Mouse (Mus musculus) lung, postnatal 0 days (tissue): Measurements from ENCODE around the gene Focad. TPM values are rescaled to one million over a fixed set of nuclear protein-coding genes. Genes with fewer than 3 reads are reported as not detected.
A peak's percentile ranks its signal among the peaks of the same experiment; 100 is the strongest.

Experiments used
- ATAC-seq: fragments of 200-750 bp; cut with Nextera tagmentation; 2 replicates; pipeline ENCODE4 v1.8.0; 2017; ENCODE audit warnings: moderate library complexity
- DNase-seq: peaks from one replicate; pipeline ENCODE4 v3.0.0-alpha.2; 2016; ENCODE audit warnings: low spot score
- H3K27ac ChIP-seq: fragments of 300-500 bp; sonication (generic); 2 replicates; pipeline ENCODE4 v1.5.1; 2014; ENCODE audit warnings: antibody characterized with exemption, mild to moderate bottlenecking, low read length, mixed read lengths
- H3K27me3 ChIP-seq: fragments of 300-500 bp; sonication (generic); replicated peaks from 2 replicates; pipeline ENCODE4 v1.6.1; 2014; ENCODE audit warnings: low read length, mixed read lengths; ENCODE audit not compliant: insufficient read depth
- H3K36me3 ChIP-seq: fragments of 300-500 bp; sonication (generic); 2 replicates; pipeline ENCODE4 v1.6.1; 2014; ENCODE audit warnings: low read length, mixed read lengths; ENCODE audit not compliant: insufficient read depth
- H3K4me1 ChIP-seq: fragments of 300-500 bp; sonication (generic); 2 replicates; pipeline ENCODE4 v1.6.1; 2014; ENCODE audit warnings: antibody characterized with exemption, low read depth, low read length, mixed read lengths; ENCODE audit not compliant: insufficient read depth
- H3K4me2 ChIP-seq: fragments of 300-500 bp; sonication (generic); replicated peaks from 2 replicates; pipeline ENCODE4 v1.6.1; 2014; ENCODE audit warnings: low read depth, mild to moderate bottlenecking, low read length, moderate library complexity, mixed read lengths
- H3K4me3 ChIP-seq: fragments of 300-500 bp; sonication (generic); 2 replicates; pipeline ENCODE4 v1.5.1; 2014; ENCODE audit warnings: low read depth, low read length
- H3K9ac ChIP-seq: fragments of 300-500 bp; sonication (generic); replicated peaks from 2 replicates; pipeline ENCODE4 v1.6.1; 2014; ENCODE audit warnings: low read depth, mild to moderate bottlenecking
- H3K9me3 ChIP-seq: fragments of 300-500 bp; sonication (generic); 2 replicates; pipeline ENCODE4 v1.6.1; 2016; ENCODE audit warnings: low read length, mixed read lengths
- CTCF ChIP-seq: IDR thresholded peaks from 2 replicates; pipeline ENCODE4 v1.5.1; 2016; ENCODE audit warnings: antibody characterized with exemption, mild to moderate bottlenecking
- EP300 ChIP-seq: IDR thresholded peaks from 2 replicates; pipeline ENCODE4 v1.6.1; 2016; ENCODE audit warnings: antibody characterized with exemption, mild to moderate bottlenecking, control low read depth
- WGBS: fragments of 180-500 bp; shearing (Covaris S2); extraction: QIAGEN DNeasy Blood & Tissue Kit; methylation state at CpG from one replicate; pipeline ENCODE4 v1.1.7; 2014; 5-methylcytosine and 5-hydroxymethylcytosine counted together
- polyA plus RNA-seq: library from polyadenylated mRNA; unstranded; fragments of >200 nt; fragmentation: Nextera tagmentation; extraction: Ambion mirVana; gene quantifications from 2 replicates; pipeline ENCODE4 v1.2.1, GENCODE M21; 2015

Focad gene
- polyA plus RNA-seq, 1 experiment from 2014 or later, result 6.3 TPM

- peak overlapping the region; percentile 63 for H3K27ac ChIP-seq
- WGBS, result 44% methylated on average over 4 of the region's 4 CpGs
- peak; percentile 73 for ATAC-seq
Observed at GRCm38 (mm10) chr4:88196500-88196912, 102.1 kb downstream of the Focad start.

GRCm38 (mm10) chr4:88197244-88197643, 102.8 kb downstream of the Focad start:
- 39% methylated on average over 5 of the region's 5 CpGs for WGBS
- TF ChIP-seq CTCF, result no peak
- peak; percentile 98 for TF ChIP-seq EP300
- Histone ChIP-seq H3K27me3 (no peaks in the 10 kb centered on the region), H3K4me1 (no peaks in the 10 kb centered on the region), H3K9me3 (no peaks in the 10 kb centered on the region), H3K9ac (no peak overlapping the region), H3K4me3 (no peak overlapping the region), H3K4me2 (no peak overlapping the region), H3K27ac (peak overlapping the region; percentile 63), H3K36me3 (no peaks in the 10 kb centered on the region)
- peak; percentile 78 for DNase-seq
- peak; percentile 82 for ATAC-seq

More at GRCm38 (mm10) chr4:88196500-88196912, 102.1 kb downstream of the Focad start:
- Histone ChIP-seq H3K4me1 (no peaks in the 10 kb centered on the region), H3K9ac (no peak overlapping the region), H3K4me2 (no peak overlapping the region), H3K4me3 (no peak overlapping the region), H3K9me3 (no peaks in the 10 kb centered on the region), H3K36me3 (no peaks in the 10 kb centered on the region), H3K27me3 (no peaks in the 10 kb centered on the region)
- no peak for TF ChIP-seq CTCF
- TF ChIP-seq EP300, result peak; percentile 42; the same call in 1 of the 2 replicates
- DNase-seq, result peak; percentile 60

- Histone ChIP-seq H3K36me3 (no peaks in the 10 kb centered on the region), H3K27ac (no peak overlapping the region), H3K27me3 (no peaks in the 10 kb centered on the region), H3K4me2 (no peak overlapping the region), H3K4me1 (no peaks in the 10 kb centered on the region), H3K9ac (no peak overlapping the region), H3K4me3 (no peak overlapping the region), H3K9me3 (no peaks in the 10 kb centered on the region)
- no peak for ATAC-seq
- no peak for DNase-seq
- WGBS, result 64% methylated on average over 1 of the region's 1 CpGs
- no peak for TF ChIP-seq EP300
- TF ChIP-seq CTCF, result no peak
Observed at GRCm38 (mm10) chr4:88199186-88199585, 104.8 kb downstream of the Focad start.

DNA sequence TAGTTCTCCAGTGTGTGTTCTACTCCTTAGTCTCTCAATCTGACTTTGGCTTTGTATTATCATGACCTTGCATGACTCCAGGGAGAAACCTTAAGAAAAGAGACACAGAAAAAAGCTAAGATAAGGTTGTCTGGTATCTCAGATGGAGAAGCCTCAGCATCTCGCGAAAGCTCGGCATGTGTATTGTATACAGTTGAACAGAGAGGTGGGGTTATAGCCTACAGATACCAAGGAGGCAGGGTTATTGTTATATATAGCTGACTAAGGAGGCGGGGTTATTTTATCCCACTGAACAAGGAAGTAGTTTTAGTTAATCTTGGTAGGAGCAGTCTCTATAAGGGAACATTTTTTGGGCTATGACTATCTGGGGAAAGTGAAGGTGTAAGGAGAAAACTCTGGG, 106.6 kb downstream of the Focad start:
- TF ChIP-seq EP300 (no peak), CTCF (no peak)
- WGBS, result 96% methylated on average over 4 of the region's 4 CpGs
- no peaks in the 10 kb centered on the region for H3K36me3 ChIP-seq
- no peak overlapping the region for H3K27ac ChIP-seq
- ATAC-seq, result no peak
- H3K4me1 ChIP-seq, result no peaks in the 10 kb centered on the region
- H3K4me3 ChIP-seq, result no peak overlapping the region
- no peak overlapping the region for H3K9ac ChIP-seq
- H3K27me3 ChIP-seq, result no peaks in the 10 kb centered on the region
- no peaks in the 10 kb centered on the region for H3K9me3 ChIP-seq
- no peak overlapping the region for H3K4me2 ChIP-seq
- no peak for DNase-seq

DNA sequence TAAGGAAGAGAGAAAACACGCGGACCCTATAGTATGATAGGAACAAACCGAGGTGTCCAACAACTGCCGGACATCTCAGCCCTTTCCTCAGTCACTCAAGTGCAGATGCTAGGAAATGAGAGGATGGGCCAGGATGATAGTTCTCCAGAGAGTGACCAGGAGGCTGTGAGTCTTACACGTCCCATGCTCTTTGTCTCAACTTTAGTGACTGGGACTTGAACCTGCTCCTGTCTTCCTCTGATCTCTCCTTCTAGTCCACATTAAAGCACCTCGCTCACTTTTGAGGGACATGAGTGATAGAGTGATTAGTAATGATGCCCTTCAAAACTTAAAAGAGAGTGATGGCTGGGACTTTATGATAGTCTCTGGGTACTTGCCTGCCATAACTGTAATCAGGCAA, 114.2 kb downstream of the Focad start:
- no peak overlapping the region for H3K4me2 ChIP-seq
- TF ChIP-seq EP300 (no peak), CTCF (no peak)
- no peaks in the 10 kb centered on the region for H3K9me3 ChIP-seq
- 84% methylated on average over 6 of the region's 6 CpGs for WGBS
- H3K9ac ChIP-seq, result no peak overlapping the region
- DNase-seq (no peak), ATAC-seq (no peak)
- H3K36me3 ChIP-seq, result no peaks in the 10 kb centered on the region
- no peak overlapping the region for H3K27ac ChIP-seq
- H3K27me3 ChIP-seq, result no peaks in the 10 kb centered on the region
- H3K4me1 ChIP-seq, result no peaks in the 10 kb centered on the region; the same call in 1 of the 2 replicates
- no peak overlapping the region for H3K4me3 ChIP-seq

- TF ChIP-seq CTCF, result no peak
- no peak for TF ChIP-seq EP300
- no peak overlapping the region for H3K4me3 ChIP-seq
- DNase-seq (peak; percentile 35), ATAC-seq (no peak)
- H3K4me2 ChIP-seq, result no peak overlapping the region
- WGBS, result 32% methylated on average over 3 of the region's 3 CpGs
- H3K36me3 ChIP-seq, result no peaks in the 10 kb centered on the region
- H3K9ac ChIP-seq, result no peak overlapping the region
- H3K9me3 ChIP-seq, result no peaks in the 10 kb centered on the region
- no peaks in the 10 kb centered on the region for H3K27me3 ChIP-seq
- no peaks in the 10 kb centered on the region; the same call in 1 of the 2 replicates for H3K4me1 ChIP-seq
- H3K27ac ChIP-seq, result no peak overlapping the region
Observed at GRCm38 (mm10) chr4:88209351-88209814, 115.0 kb downstream of the Focad start.

DNA sequence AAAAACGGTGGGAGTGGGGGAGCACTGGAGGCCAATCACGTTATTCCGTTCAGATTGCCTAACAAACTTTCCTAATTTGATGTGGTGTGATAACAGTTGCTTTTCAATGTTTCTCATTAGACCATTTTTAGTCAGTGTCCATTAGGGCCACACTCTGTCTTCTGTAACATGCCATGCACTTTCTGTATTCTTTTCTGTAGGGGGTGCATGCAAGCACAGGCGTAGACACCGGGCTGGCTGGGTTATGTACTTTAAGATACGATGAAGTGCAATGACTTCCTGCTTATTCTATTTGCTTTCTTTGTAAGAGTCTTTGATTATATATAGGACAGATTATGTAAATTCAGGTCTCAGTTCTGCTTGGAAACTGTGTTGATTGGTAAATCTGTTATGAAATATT, 116.2 kb downstream of the Focad start:
- H3K27ac ChIP-seq, result no peak overlapping the region
- 53% methylated on average over 6 of the region's 6 CpGs for WGBS
- H3K9ac ChIP-seq, result no peak overlapping the region
- H3K27me3 ChIP-seq, result no peaks in the 10 kb centered on the region
- DNase-seq (no peak), ATAC-seq (no peak)
- H3K9me3 ChIP-seq, result no peaks in the 10 kb centered on the region
- no peak overlapping the region for H3K4me2 ChIP-seq
- no peak for TF ChIP-seq CTCF
- TF ChIP-seq EP300, result no peak
- no peaks in the 10 kb centered on the region; the same call in 1 of the 2 replicates for H3K4me1 ChIP-seq
- no peaks in the 10 kb centered on the region for H3K36me3 ChIP-seq
- no peak overlapping the region for H3K4me3 ChIP-seq
